Mouse (Mus musculus) CH12.LX (cell line): Measurements from ENCODE around the gene Krtap4-13.

Experiments used
- CHD1 ChIP-seq: IDR thresholded peaks from 2 replicates; pipeline ENCODE4 v1.6.1; 2012; ENCODE audit warnings: low read depth, low read length, improper control_type of control experiment, inconsistent platforms
- CHD2 ChIP-seq: IDR thresholded peaks from 2 replicates; pipeline ENCODE4 v1.6.1; 2011; ENCODE audit warnings: low read length, improper control_type of control experiment
- CTCF ChIP-seq, 2 experiments: IDR thresholded peaks in 1 of 2; conservative IDR thresholded peaks in 1 of 2; 2 replicates each; pipeline ENCODE4 v1.5.1; 2011 to 2012; ENCODE audit warnings: low read depth in 2 of 2, low read length in 2 of 2, improper control_type of control experiment in 1 of 2, inconsistent platforms in 1 of 2, mild to moderate bottlenecking in 1 of 2, moderate library complexity in 1 of 2
- ELF1 ChIP-seq: IDR thresholded peaks from 2 replicates; pipeline ENCODE4 v1.6.1; 2014; ENCODE audit warnings: low read depth, mild to moderate bottlenecking, inconsistent platforms, low read length, improper control_type of control experiment
- EP300 ChIP-seq: IDR thresholded peaks from 2 replicates; pipeline ENCODE4 v1.6.1; 2011; ENCODE audit warnings: low read length, improper control_type of control experiment
- HCFC1 ChIP-seq: IDR thresholded peaks from 2 replicates; pipeline ENCODE4 v1.6.1; 2012; ENCODE audit warnings: low read depth, mild to moderate bottlenecking, inconsistent platforms, low read length, improper control_type of control experiment
- IRF4 ChIP-seq: IDR thresholded peaks from 2 replicates; pipeline ENCODE4 v1.6.1; 2014; ENCODE audit warnings: low read depth, mild to moderate bottlenecking, inconsistent platforms, low read length, improper control_type of control experiment
- MAZ ChIP-seq: IDR thresholded peaks from 2 replicates; pipeline ENCODE4 v1.6.1; 2012; ENCODE audit warnings: low read depth, mild to moderate bottlenecking, inconsistent platforms, low read length, improper control_type of control experiment, moderate library complexity
- NRF1 ChIP-seq: IDR thresholded peaks from 2 replicates; pipeline ENCODE4 v1.6.1; 2014; ENCODE audit warnings: low read depth, mild to moderate bottlenecking, inconsistent platforms, low read length, improper control_type of control experiment, moderate library complexity
- PAX5 ChIP-seq: IDR thresholded peaks from 2 replicates; pipeline ENCODE4 v1.6.1; 2012; ENCODE audit warnings: low read length, inconsistent platforms, mixed read lengths
- POLR2A ChIP-seq: IDR thresholded peaks from 2 replicates; pipeline ENCODE4 v1.6.1; 2011; ENCODE audit warnings: low read depth, mild to moderate bottlenecking, improper control_type of control experiment, low read length
- RCOR1 ChIP-seq: conservative IDR thresholded peaks from 2 replicates; pipeline ENCODE4 v1.6.1; 2012; ENCODE audit warnings: low read depth, mild to moderate bottlenecking, inconsistent platforms, low read length, improper control_type of control experiment
- TCF12 ChIP-seq: IDR thresholded peaks from 2 replicates; pipeline ENCODE4 v1.6.1; 2014; ENCODE audit warnings: low read depth, mild to moderate bottlenecking, inconsistent platforms, low read length, improper control_type of control experiment
- USF2 ChIP-seq: conservative IDR thresholded peaks from 2 replicates; pipeline ENCODE4 v1.6.1; 2011; ENCODE audit warnings: low read depth, low read length, improper control_type of control experiment

DNA sequence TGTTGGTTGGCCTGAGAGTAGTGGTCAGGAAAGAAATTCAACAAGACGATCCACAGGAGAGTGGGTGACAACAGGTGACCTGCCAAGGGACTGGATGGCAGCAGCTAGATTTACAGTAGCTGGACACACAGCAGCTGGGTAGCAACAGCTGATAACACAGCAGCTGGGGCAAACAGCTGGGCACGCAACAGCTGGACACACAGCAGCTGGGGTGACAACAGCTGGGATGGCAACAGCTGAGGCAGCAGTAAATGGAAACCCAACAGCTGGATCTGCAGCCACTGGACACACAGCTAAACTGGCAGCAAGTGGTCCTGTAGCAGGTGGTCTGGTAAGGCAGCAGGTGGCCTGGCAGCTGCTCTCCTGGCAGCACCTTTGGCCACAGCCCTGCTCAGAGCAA is 37.1 kb upstream of the Krtap4-13 start:
- TF ChIP-seq CTCF (conservative IDR thresholded peaks at IDR 0.05 in 1 of 2, IDR thresholded peaks at IDR 0.05 in 1 of 2; ENCODE audit: low read depth in 2 of 2, low read length in 2 of 2): no peak
- no peak for TF ChIP-seq NRF1
- no peak for TF ChIP-seq USF2
- TF ChIP-seq POLR2A: no peak
- no peak for TF ChIP-seq IRF4
- no peak for TF ChIP-seq CHD2
- no peak for TF ChIP-seq HCFC1
- TF ChIP-seq MAZ: no peak
- TF ChIP-seq RCOR1: no peak
- no peak for TF ChIP-seq PAX5
- no peak for TF ChIP-seq EP300
- no peak for TF ChIP-seq CHD1
- TF ChIP-seq ELF1: no peak
- TF ChIP-seq TCF12: no peak
